Mouse (Mus musculus): ENCODE results near the gene Acsm2.

DNA sequence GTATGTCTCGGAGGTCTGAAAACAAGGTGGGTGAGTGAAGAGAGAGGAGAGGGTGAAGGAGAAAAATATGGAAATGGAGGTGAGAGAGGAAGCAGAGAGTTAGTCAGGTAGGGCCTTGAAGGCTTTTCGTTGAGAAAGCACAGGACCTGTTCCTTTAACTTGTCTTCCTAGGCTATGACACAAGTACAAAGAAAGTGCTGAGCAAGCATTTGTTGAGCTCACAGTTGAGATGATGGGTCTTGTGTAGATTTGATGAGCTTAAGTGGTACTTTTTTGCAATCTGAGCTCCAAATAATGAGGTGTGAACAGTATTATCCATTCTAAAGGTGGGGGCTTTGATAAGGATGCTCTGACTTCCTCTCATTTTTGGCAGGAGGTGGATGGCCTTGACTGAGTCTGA lies 19.8 kb upstream of the Acsm2 start:
- TF ChIP-seq CTCF (IDR thresholded peaks at IDR 0.05; ENCODE audit: low read depth) (no peak), EP300 (IDR thresholded peaks at IDR 0.05; ENCODE audit: low read depth) (no peak)

All from liver, postnatal 0 days (tissue).